Mouse (Mus musculus) MEL (cell line): ENCODE measurements around the gene Myrf.

Source experiments
- BHLHE40 ChIP-seq: IDR thresholded peaks from 2 replicates; pipeline ENCODE4 v1.6.1; 2012; ENCODE audit warnings: low read depth, mild to moderate bottlenecking, inconsistent platforms, low read length, improper control_type of control experiment, borderline replicate concordance
- CTCF ChIP-seq, 3 experiments: IDR thresholded peaks in 2 of 3; conservative IDR thresholded peaks in 1 of 3; 2 replicates each; pipeline ENCODE4 v1.5.1; 2011 to 2012; ENCODE audit warnings: low read length in 3 of 3, low read depth in 2 of 3, mild to moderate bottlenecking in 2 of 3, improper control_type of control experiment in 1 of 3, inconsistent platforms in 1 of 3, mixed read lengths in 1 of 3, moderate library complexity in 1 of 3; ENCODE audit not compliant: control insufficient read depth in 1 of 3, insufficient read depth in 1 of 3, poor library complexity in 1 of 3, severe bottlenecking in 1 of 3
- ELF1 ChIP-seq: IDR thresholded peaks from 2 replicates; pipeline ENCODE4 v1.6.1; 2014; ENCODE audit warnings: low read depth, mild to moderate bottlenecking, inconsistent platforms, low read length, improper control_type of control experiment, moderate library complexity
- EP300 ChIP-seq, 2 experiments: IDR thresholded peaks; 2 replicates each; pipeline ENCODE4 v1.6.1; 2011; ENCODE audit warnings: improper control_type of control experiment in 2 of 2, low read length in 2 of 2, low read depth in 1 of 2, mild to moderate bottlenecking in 1 of 2
- MAX ChIP-seq: IDR thresholded peaks from 2 replicates; pipeline ENCODE4 v1.6.1; 2011; ENCODE audit warnings: low read length, improper control_type of control experiment
- POLR2A ChIP-seq, 2 experiments: IDR thresholded peaks; 2 replicates each; pipeline ENCODE4 v1.6.1; 2011 to 2012; ENCODE audit warnings: low read length in 2 of 2, mild to moderate bottlenecking in 2 of 2, control low read depth in 1 of 2, improper control_type of control experiment in 1 of 2, low read depth in 1 of 2, moderate library complexity in 1 of 2; ENCODE audit not compliant: control insufficient read depth in 1 of 2, insufficient read depth in 1 of 2, poor library complexity in 1 of 2
- POLR2AphosphoS2 ChIP-seq: IDR thresholded peaks from 2 replicates; pipeline ENCODE4 v1.6.1; 2011; ENCODE audit warnings: low read length, improper control_type of control experiment
- POLR2AphosphoS5 ChIP-seq: IDR thresholded peaks from 2 replicates; pipeline ENCODE4 v1.6.1; 2012; ENCODE audit warnings: low read depth, borderline replicate concordance, mild to moderate bottlenecking, inconsistent platforms, low read length, moderate library complexity, mixed read lengths
- SIN3A ChIP-seq: IDR thresholded peaks from 2 replicates; pipeline ENCODE4 v1.6.1; 2012; ENCODE audit warnings: low read length, improper control_type of control experiment, inconsistent platforms
- USF2 ChIP-seq, 2 experiments: IDR thresholded peaks; 2 replicates each; pipeline ENCODE4 v1.6.1; 2011 to 2012; ENCODE audit warnings: improper control_type of control experiment in 2 of 2, low read length in 2 of 2, borderline replicate concordance in 1 of 2, inconsistent platforms in 1 of 2, low read depth in 1 of 2, mild to moderate bottlenecking in 1 of 2; ENCODE audit not compliant: insufficient read depth in 1 of 2

- TF ChIP-seq MAX (no peak), BHLHE40 (no peak), POLR2A (IDR thresholded peaks at IDR 0.05; ENCODE audit: control insufficient read depth in 1 of 2, insufficient read depth in 1 of 2, low read depth in 1 of 2, low read length in 2 of 2, poor library complexity in 1 of 2) (no peak), POLR2AphosphoS5 (no peak), CTCF (IDR thresholded peaks at IDR 0.05 in 2 of 3, conservative IDR thresholded peaks at IDR 0.05 in 1 of 3; ENCODE audit: control insufficient read depth in 1 of 3, insufficient read depth in 1 of 3, low read depth in 2 of 3, low read length in 3 of 3, poor library complexity in 1 of 3, severe bottlenecking in 1 of 3) (no peak), EP300 (IDR thresholded peaks at IDR 0.05; ENCODE audit: low read depth in 1 of 2, low read length in 2 of 2) (no peak), USF2 (IDR thresholded peaks at IDR 0.05; ENCODE audit: borderline replicate concordance in 1 of 2, insufficient read depth in 1 of 2, low read depth in 1 of 2, low read length in 2 of 2) (no peak), ELF1 (no peak), POLR2AphosphoS2 (no peak), SIN3A (no peak)
Observed at GRCm38 (mm10) chr19:10184096-10184495, 56.5 kb downstream of the Myrf start.
